Mouse (Mus musculus): ENCODE measurements at regions not wholly inside any gene's neighbourhood (a gene's known extent, or its start where the extent isn't known, plus 50 kb on each side); places are given as distances from the start of the nearest gene placed in this dataset.

- H3K4me1 ChIP-seq (replicated peaks): no peaks in the 10 kb centered on the region
- H3K9ac ChIP-seq: no peak overlapping the region
- H3K27me3 ChIP-seq: no peaks in the 10 kb centered on the region
- H3K36me3 ChIP-seq (replicated peaks): no peaks in the 10 kb centered on the region
- ATAC-seq (ENCODE audit: insufficient read depth): no peak
- no peak overlapping the region for H3K27ac ChIP-seq (replicated peaks)
- H3K4me2 ChIP-seq: no peak overlapping the region
- H3K9me3 ChIP-seq (replicated peaks): no peaks in the 10 kb centered on the region
- no peak overlapping the region for H3K4me3 ChIP-seq (replicated peaks)
- WGBS (ENCODE audit: insufficient replicate concordance): 57% methylated on average over 11 of the region's 11 CpGs
These were observed 271.7 kb downstream of the Rps6kc1 start for GRCm38 (mm10) chr1:190639846-190640245.

GRCm38 (mm10) chr1:190634935-190635334 lies 276.6 kb downstream of the Rps6kc1 start:
- Histone ChIP-seq H3K9ac (no peak overlapping the region), H3K4me3 (replicated peaks) (no peak overlapping the region), H3K27ac (replicated peaks) (no peak overlapping the region), H3K36me3 (replicated peaks) (no peaks in the 10 kb centered on the region), H3K9me3 (replicated peaks) (no peaks in the 10 kb centered on the region), H3K4me2 (no peak overlapping the region), H3K27me3 (no peaks in the 10 kb centered on the region), H3K4me1 (replicated peaks) (no peaks in the 10 kb centered on the region)
- no peak for ATAC-seq (ENCODE audit: insufficient read depth)
- WGBS (ENCODE audit: insufficient replicate concordance): 52% methylated on average over 2 of the region's 2 CpGs

- no peak for ATAC-seq (ENCODE audit: insufficient read depth)
- Histone ChIP-seq H3K27ac (replicated peaks) (no peak overlapping the region), H3K36me3 (replicated peaks) (no peaks in the 10 kb centered on the region), H3K9me3 (replicated peaks) (no peaks in the 10 kb centered on the region), H3K4me2 (no peak overlapping the region), H3K27me3 (no peaks in the 10 kb centered on the region), H3K9ac (no peak overlapping the region), H3K4me1 (replicated peaks) (no peaks in the 10 kb centered on the region), H3K4me3 (replicated peaks) (no peak overlapping the region)
- 52% methylated on average over 2 of the region's 2 CpGs for WGBS (ENCODE audit: insufficient replicate concordance)
These were observed 279.9 kb downstream of the Rps6kc1 start for GRCm38 (mm10) chr1:190631641-190632040.

- Histone ChIP-seq H3K9ac (no peak overlapping the region), H3K4me3 (replicated peaks) (no peak overlapping the region), H3K36me3 (replicated peaks) (no peaks in the 10 kb centered on the region), H3K4me2 (no peak overlapping the region), H3K27me3 (no peaks in the 10 kb centered on the region), H3K27ac (replicated peaks) (no peak overlapping the region), H3K4me1 (replicated peaks) (no peaks in the 10 kb centered on the region), H3K9me3 (replicated peaks) (no peaks in the 10 kb centered on the region)
- no peak for ATAC-seq (ENCODE audit: insufficient read depth)
- 77% methylated on average over 5 of the region's 5 CpGs for WGBS (ENCODE audit: insufficient replicate concordance)
These were observed 281.4 kb downstream of the Rps6kc1 start for GRCm38 (mm10) chr1:190630193-190630592.

- no peak overlapping the region for H3K27ac ChIP-seq (replicated peaks)
- no peaks in the 10 kb centered on the region for H3K27me3 ChIP-seq
- no peak overlapping the region for H3K4me2 ChIP-seq
- H3K9ac ChIP-seq: no peak overlapping the region
- H3K4me1 ChIP-seq (replicated peaks): no peaks in the 10 kb centered on the region
- no peak for ATAC-seq (ENCODE audit: insufficient read depth)
- no peaks in the 10 kb centered on the region for H3K9me3 ChIP-seq (replicated peaks)
- WGBS (ENCODE audit: insufficient replicate concordance): 77% methylated on average over 8 of the region's 8 CpGs
- H3K36me3 ChIP-seq (replicated peaks): no peaks in the 10 kb centered on the region
- H3K4me3 ChIP-seq (replicated peaks): no peak overlapping the region
These were observed 287.7 kb downstream of the Rps6kc1 start for GRCm38 (mm10) chr1:190623916-190624315.

GRCm38 (mm10) chr1:190600425-190600824 lies 311.1 kb downstream of the Rps6kc1 start:
- no peak for ATAC-seq (ENCODE audit: insufficient read depth)
- WGBS (ENCODE audit: insufficient replicate concordance): 52% methylated on average over 3 of the region's 3 CpGs

DNA sequence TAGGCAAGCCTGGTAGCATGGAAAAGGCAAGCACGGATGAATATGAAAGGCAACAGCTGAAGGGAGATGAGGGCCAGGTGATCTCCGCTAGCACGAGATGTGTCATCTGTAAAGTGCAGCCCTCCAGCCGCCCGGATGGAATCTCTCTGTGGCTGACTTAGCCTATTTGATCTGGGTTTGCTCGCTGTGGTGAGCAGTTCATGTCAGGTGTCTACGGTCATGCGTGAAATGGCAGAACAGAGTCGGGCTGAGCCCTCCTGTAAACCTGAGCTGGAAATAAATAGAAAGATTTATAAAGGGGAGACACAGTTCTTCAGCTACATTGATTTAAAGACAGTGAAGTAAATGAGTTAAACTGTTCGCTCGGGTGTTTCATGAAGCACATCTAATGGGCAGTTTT lies 311.9 kb downstream of the Rps6kc1 start:
- Histone ChIP-seq H3K36me3 (replicated peaks) (no peaks in the 10 kb centered on the region), H3K9ac (no peak overlapping the region), H3K4me2 (no peak overlapping the region), H3K27me3 (no peaks in the 10 kb centered on the region), H3K27ac (replicated peaks) (no peak overlapping the region), H3K9me3 (replicated peaks) (no peaks in the 10 kb centered on the region), H3K4me3 (replicated peaks) (no peak overlapping the region), H3K4me1 (replicated peaks) (no peaks in the 10 kb centered on the region)
- WGBS (ENCODE audit: insufficient replicate concordance): 78% methylated on average over 11 of the region's 11 CpGs
- ATAC-seq (ENCODE audit: insufficient read depth): no peak

More at GRCm38 (mm10) chr1:190600425-190600824, 311.1 kb downstream of the Rps6kc1 start:
- Histone ChIP-seq H3K4me3 (replicated peaks) (no peak overlapping the region), H3K36me3 (replicated peaks) (no peaks in the 10 kb centered on the region), H3K4me2 (no peak overlapping the region), H3K4me1 (replicated peaks) (no peaks in the 10 kb centered on the region), H3K27ac (replicated peaks) (no peak overlapping the region), H3K9ac (no peak overlapping the region), H3K9me3 (replicated peaks) (no peaks in the 10 kb centered on the region), H3K27me3 (no peaks in the 10 kb centered on the region)

DNA sequence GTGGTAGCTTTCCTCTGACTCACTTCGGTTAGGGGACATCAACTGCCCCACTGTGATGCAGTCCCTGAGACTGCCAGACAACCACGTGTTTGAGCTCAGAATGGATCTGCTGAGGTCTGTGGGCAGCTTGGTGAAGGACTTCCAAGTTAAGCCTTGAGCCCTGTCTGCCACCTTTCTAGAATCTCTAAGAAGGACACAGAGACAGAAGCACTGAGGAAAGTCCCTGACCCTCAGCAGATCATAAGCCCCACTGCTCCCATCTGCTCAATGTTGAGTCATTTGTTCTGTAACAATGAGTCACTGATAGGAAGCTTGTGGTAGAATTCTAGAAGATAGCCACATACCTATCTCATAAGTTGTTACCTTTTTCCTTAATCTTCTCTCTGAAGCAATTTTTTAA lies 315.4 kb downstream of the Rps6kc1 start:
- Histone ChIP-seq H3K9me3 (replicated peaks) (no peaks in the 10 kb centered on the region), H3K4me1 (replicated peaks) (no peaks in the 10 kb centered on the region), H3K27ac (replicated peaks) (no peak overlapping the region), H3K4me2 (no peak overlapping the region), H3K9ac (no peak overlapping the region), H3K36me3 (replicated peaks) (no peaks in the 10 kb centered on the region), H3K27me3 (no peaks in the 10 kb centered on the region), H3K4me3 (replicated peaks) (no peak overlapping the region)
- WGBS (ENCODE audit: insufficient replicate concordance): 47% methylated on average over 2 of the region's 2 CpGs
- no peak for ATAC-seq (ENCODE audit: insufficient read depth)

GRCm38 (mm10) chr1:190591621-190592020 lies 319.9 kb downstream of the Rps6kc1 start:
- Histone ChIP-seq H3K9me3 (replicated peaks) (no peaks in the 10 kb centered on the region), H3K4me2 (no peak overlapping the region), H3K36me3 (replicated peaks) (no peaks in the 10 kb centered on the region), H3K27ac (replicated peaks) (no peak overlapping the region), H3K4me3 (replicated peaks) (no peak overlapping the region), H3K27me3 (no peaks in the 10 kb centered on the region), H3K4me1 (replicated peaks) (no peaks in the 10 kb centered on the region), H3K9ac (no peak overlapping the region)
- ATAC-seq (ENCODE audit: insufficient read depth): no peak
- WGBS (ENCODE audit: insufficient replicate concordance): 63% methylated on average over 7 of the region's 7 CpGs

- Histone ChIP-seq H3K27me3 (no peaks in the 10 kb centered on the region), H3K4me3 (replicated peaks) (no peak overlapping the region), H3K9ac (no peak overlapping the region), H3K4me1 (replicated peaks) (no peaks in the 10 kb centered on the region), H3K9me3 (replicated peaks) (no peaks in the 10 kb centered on the region), H3K4me2 (no peak overlapping the region), H3K36me3 (replicated peaks) (no peaks in the 10 kb centered on the region), H3K27ac (replicated peaks) (no peak overlapping the region)
- 49% methylated on average over 2 of the region's 2 CpGs for WGBS (ENCODE audit: insufficient replicate concordance)
- no peak for ATAC-seq (ENCODE audit: insufficient read depth)
These were observed 322.0 kb downstream of the Rps6kc1 start for GRCm38 (mm10) chr1:190589586-190589985.

- H3K27me3 ChIP-seq: no peaks in the 10 kb centered on the region
- no peak overlapping the region for H3K9ac ChIP-seq
- H3K4me3 ChIP-seq (replicated peaks): no peak overlapping the region
- WGBS (ENCODE audit: insufficient replicate concordance): 52% methylated on average over 6 of the region's 6 CpGs
- no peak overlapping the region for H3K4me2 ChIP-seq
- ATAC-seq (ENCODE audit: insufficient read depth): no peak
- H3K36me3 ChIP-seq (replicated peaks): no peaks in the 10 kb centered on the region
- H3K4me1 ChIP-seq (replicated peaks): no peaks in the 10 kb centered on the region
- H3K27ac ChIP-seq (replicated peaks): no peak overlapping the region
- no peaks in the 10 kb centered on the region for H3K9me3 ChIP-seq (replicated peaks)
These were observed 328.3 kb downstream of the Rps6kc1 start for GRCm38 (mm10) chr1:190583272-190583671.

- Histone ChIP-seq H3K4me2 (no peak overlapping the region), H3K27me3 (no peaks in the 10 kb centered on the region), H3K9ac (no peak overlapping the region), H3K9me3 (replicated peaks) (no peaks in the 10 kb centered on the region), H3K4me3 (replicated peaks) (no peak overlapping the region), H3K36me3 (replicated peaks) (no peaks in the 10 kb centered on the region), H3K4me1 (replicated peaks) (no peaks in the 10 kb centered on the region), H3K27ac (replicated peaks) (no peak overlapping the region)
- 60% methylated on average over 1 of the region's 1 CpGs for WGBS (ENCODE audit: insufficient replicate concordance)
- ATAC-seq (ENCODE audit: insufficient read depth): no peak
These were observed 330.9 kb downstream of the Rps6kc1 start for GRCm38 (mm10) chr1:190580653-190581052.

Data from liver, embryonic 15.5 days (tissue).